Mouse (Mus musculus) left cerebral cortex, postnatal 25 days (tissue): Measurements from ENCODE around the gene Pithd1. TPM values are rescaled to one million over a fixed set of nuclear protein-coding genes. Genes with fewer than 3 reads are reported as not detected.
"Not testable (repeated sequence)": the region's sequence is repeated elsewhere in the genome, so short reads cannot be mapped to it uniquely, and the experiment has no call there.

Experiments
- DNase-seq, 2 experiments: peaks; one replicate each; pipeline ENCODE4 v3.0.0; 2022; ENCODE audit warnings: low spot score in 2 of 2, mixed read lengths in 1 of 2
- intact Hi-C: fragments of 180-260 bp; cut with DNase I; formaldehyde crosslinking; loops from one replicate; pipeline ENCODE4 v1.15.1; 2025
- total RNA-seq, 2 experiments: library from RNA; stranded (reverse); gene quantifications; 2 replicates each; pipeline ENCODE4 v1.2.3; 2021

The Pithd1 gene
- total RNA-seq, 2 experiments from 2014 or later = 82.1 to 84.3 TPM

DNA sequence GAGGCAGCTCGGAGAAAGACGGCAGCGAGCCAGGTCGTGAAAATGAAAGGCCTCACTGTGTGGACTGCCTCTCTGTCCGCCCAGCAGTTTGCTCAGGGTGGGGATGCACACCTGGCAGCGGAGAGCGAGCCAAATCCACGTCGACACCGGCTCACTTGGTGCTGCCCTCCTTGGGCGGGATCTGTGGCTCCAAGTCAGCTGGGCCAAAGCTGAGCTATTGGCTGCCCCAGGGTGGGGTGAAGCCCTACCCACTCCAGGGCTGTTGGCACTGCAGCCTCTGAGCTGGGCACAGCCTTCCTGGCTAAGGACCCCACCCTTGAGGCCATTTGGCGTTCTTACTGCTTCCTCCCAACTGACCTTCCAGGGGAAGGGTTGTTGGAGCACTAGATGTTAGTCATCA lies 22.6 kb downstream of the Pithd1 start:
- DNase-seq = peak in 1 of 2 experiments; percentile 65
- intact Hi-C loops = no loop called here

DNA sequence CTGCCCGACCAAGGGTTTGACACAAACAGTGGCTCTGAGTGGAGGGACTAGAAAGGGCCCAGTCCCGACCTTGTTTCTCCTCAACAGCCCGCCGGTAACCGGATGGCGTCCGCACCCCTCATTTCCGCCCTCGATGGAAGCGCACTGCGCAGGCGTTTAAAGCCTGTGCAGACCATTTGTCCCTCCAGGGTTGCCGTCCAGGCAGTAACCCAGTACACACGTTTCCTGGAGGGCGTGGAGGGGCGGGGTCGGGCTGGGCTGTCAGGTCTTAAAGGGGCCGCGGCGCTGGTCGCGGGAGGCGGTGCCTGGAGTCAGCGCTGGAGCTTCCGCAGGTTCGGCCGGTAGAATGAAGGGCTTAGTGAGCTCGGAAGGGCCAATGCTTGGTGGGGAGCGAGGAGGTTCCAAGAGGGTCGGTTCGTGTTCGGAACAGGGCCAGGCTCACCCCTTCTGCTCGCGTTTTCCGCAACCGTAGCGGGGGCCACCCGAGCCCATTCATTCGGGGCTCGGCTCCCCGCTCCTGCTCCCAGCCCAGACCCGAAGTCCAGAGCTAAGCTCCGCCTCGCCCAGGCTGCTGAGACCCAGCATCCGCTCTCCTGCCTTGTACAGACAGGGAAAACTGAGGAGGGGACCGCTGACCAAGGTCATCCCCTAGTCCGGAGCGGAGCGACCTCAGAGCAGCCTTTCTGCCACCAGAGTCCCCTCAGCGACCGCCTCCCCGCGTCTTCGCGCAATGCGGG lies 23.4 kb downstream of the Pithd1 start, which contains the start of gene Gale:
TSS of gene Gale (plus strand) at position 271 of the 737 bp plus-strand sequence.
- intact Hi-C loops = loop anchor here (1.0 kb wide), 1 partner anchor 9 kb away; the partner anchor contains the start of gene Lypla2
- DNase-seq = peak; percentile 93 to 97

GRCm38 (mm10) chr4:135962946-135963345 lies 24.1 kb downstream of the Pithd1 start:
- no peak for DNase-seq
- intact Hi-C loops = loop anchor here (1.0 kb wide), 1 partner anchor 9 kb away; the partner anchor contains the start of gene Lypla2

DNA sequence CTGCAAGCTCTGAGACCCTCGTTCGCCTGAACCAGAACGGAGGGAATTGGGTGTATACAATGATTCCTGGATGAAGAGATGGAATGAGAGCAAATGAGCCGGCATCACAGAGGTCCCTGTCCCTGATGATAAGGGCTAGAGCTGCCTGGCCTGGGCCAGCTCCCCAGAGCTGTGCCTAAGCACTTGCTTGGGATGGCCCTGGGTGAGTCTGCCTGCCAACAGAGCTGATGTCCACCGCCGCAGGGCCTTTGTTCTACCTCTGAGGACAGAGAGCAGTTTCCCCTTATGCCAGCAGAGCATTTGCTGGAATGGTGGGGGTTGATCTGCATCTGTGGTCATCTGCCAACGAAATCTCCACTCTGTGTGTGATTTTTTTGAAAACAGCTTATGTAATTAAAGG lies 24.9 kb downstream of the Pithd1 start:
- intact Hi-C loops = no loop called here
- no peak for DNase-seq

- intact Hi-C loops = loop anchor here (2.0 kb wide), 1 partner anchor 71 kb away; no protein-coding TSS in a partner anchor
- DNase-seq = no peak
Measured at GRCm38 (mm10) chr4:135961709-135962108, 25.4 kb downstream of the Pithd1 start.

DNA sequence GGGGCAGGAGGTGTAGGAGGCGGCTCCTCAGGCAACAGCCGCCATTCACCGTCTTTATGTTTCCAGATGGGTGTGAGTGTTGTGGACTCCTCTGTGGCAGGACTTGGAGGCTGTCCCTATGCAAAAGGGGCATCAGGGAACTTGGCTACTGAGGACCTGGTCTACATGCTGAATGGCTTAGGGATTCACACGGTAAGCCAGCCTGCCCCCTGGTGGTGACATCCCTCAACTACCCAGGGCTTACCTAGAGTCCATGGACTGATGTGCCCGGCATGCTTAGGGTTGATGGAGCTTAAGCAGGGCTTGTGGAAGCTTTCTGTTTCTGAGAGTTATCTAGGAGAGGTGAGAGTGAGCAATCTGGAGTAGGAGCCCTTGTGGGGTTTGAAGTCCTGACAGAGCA lies 26.3 kb downstream of the Pithd1 start:
- intact Hi-C loops = loop anchor here (2.0 kb wide), 1 partner anchor 70 kb away; no protein-coding TSS in a partner anchor
- peak; percentile 68 to 84 for DNase-seq

DNA sequence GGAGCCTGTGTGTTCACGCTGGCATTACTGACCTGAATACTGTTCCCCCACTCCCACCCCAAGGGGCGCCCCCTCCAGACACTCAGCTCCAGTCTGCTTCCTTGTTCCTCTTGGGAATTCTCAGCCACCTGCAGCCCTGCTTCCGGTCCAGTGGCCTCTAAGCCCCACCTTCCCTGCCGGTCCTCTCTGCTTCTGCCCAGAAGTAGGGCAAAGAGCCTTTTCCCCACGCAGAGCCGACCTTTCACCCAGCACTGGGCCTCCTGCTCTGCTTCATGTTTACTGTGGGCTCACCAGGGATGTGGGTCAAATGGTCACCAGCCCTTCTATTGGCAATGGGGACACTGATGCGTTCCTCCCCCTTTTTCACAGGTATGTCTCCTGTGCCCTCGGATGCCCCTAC lies 28.7 kb downstream of the Pithd1 start:
- DNase-seq = no peak
- intact Hi-C loops = no loop called here

GRCm38 (mm10) chr4:135955886-135956285 lies 31.2 kb downstream of the Pithd1 start:
- intact Hi-C loops = no loop called here
- DNase-seq = no peak

DNA sequence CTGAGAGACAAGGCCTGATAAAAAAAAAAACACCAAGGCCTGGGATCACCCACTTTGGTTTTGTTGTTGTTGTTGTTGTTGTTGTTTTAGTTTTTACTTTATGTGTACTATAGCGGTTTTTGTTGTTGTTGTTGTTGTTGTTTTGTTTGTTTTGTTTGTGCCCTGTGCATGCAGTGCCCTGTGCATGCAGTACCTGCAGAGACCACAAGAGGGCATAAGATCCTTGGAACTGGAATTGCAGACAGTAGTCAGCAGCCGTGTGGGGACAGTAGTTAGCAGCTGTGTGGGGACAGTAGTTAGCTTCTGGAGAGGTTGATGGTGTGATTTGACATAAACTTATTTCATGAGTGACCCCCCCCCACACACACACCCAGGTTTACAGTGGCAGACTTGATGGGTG lies 32.8 kb downstream of the Pithd1 start:
- DNase-seq = peak; percentile 64 to 67
- intact Hi-C loops = no loop called here

GRCm38 (mm10) chr4:135953179-135953578 lies 33.9 kb downstream of the Pithd1 start:
- DNase-seq = no peak

GRCm38 (mm10) chr4:135951505-135951904 lies 35.6 kb downstream of the Pithd1 start:
- no peak for DNase-seq
- intact Hi-C loops = no loop called here

More at GRCm38 (mm10) chr4:135953179-135953578, 33.9 kb downstream of the Pithd1 start:
- intact Hi-C loops = no loop called here

DNA sequence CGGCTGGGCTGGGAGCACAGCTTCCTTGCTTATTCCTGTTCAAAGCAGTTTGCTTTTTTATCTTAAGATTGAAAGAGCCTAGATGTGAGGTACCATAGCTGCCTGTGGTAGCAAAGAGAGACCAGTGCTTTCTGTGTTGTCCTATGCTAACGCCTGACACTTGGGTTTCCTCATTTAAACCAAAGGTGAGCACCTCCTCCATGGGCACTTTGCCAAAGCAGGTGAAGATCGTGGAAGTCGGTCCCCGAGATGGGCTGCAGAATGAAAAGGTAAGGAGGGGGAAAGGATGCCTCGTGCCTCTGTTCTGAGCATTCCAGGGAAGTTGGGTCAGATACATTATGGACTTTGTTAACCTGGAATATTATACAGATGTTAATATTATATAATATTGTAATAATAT lies 36.7 kb downstream of the Pithd1 start:
- intact Hi-C loops = no loop called here
- no peak for DNase-seq

DNA sequence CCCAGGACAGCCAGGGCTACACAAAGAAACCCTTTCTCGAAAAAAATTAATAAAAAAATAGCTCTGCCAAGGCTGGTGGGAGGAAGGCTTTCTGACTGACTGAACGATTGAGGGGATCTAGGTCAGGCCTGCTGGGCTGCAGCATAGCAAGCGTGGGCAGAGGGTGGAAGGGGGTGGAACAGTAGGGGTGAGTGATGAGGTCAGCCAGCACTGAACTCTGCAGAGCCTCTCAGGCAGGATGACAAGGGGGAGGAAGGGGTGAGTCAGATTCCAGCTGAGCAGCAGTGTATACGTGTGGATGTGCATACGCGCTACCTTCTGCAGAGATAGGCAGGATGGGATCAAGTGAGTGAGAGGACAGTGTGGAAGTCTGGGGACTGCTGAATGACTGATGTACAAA lies 37.2 kb downstream of the Pithd1 start:
- intact Hi-C loops = no loop called here

DNA sequence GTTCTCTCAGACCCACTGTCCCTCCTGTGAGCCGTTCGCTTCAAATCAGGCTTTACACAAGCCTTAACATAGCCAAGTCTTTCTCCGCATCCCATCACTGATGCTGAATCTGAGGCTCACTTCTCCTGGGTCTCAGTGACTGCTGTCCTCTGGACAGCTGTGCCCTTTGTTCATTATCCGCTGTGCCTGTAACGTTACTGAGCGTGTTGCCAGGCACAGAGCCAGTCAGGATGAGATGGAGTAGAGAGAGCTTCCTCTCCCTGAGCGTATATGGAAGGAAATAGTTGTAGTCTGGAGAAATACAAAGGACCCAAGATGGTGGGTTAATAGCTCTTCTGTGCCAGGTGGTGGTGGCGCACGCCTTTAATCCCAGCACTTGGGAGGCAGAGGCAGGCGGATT lies 37.6 kb downstream of the Pithd1 start:
- DNase-seq = no peak
- intact Hi-C loops = no loop called here

More for the DNA sequence above, 37.2 kb downstream of the Pithd1 start:
- DNase-seq = no peak

GRCm38 (mm10) chr4:135948142-135948541 lies 38.9 kb downstream of the Pithd1 start:
- intact Hi-C loops = no loop called here

GRCm38 (mm10) chr4:135946659-135947301 lies 40.3 kb downstream of the Pithd1 start:
- peak in 1 of 2 experiments; percentile 47 for DNase-seq
- intact Hi-C loops = no loop called here

More at GRCm38 (mm10) chr4:135948142-135948541, 38.9 kb downstream of the Pithd1 start:
- no peak for DNase-seq

GRCm38 (mm10) chr4:135946278-135946658 lies 40.8 kb downstream of the Pithd1 start, which contains the start of gene Hmgcl:
TSS of gene Hmgcl (plus strand) at chr4:135946448.
- intact Hi-C loops = no loop called here
- peak; percentile 93 to 97 for DNase-seq

- no peak for DNase-seq
- intact Hi-C loops = no loop called here
Measured at GRCm38 (mm10) chr4:135945706-135946105, 41.4 kb downstream of the Pithd1 start.

- intact Hi-C loops = no loop called here
- no peak for DNase-seq
Measured at GRCm38 (mm10) chr4:135943389-135943788, 43.7 kb downstream of the Pithd1 start.

- intact Hi-C loops = no loop called here
- DNase-seq = no peak
Measured at GRCm38 (mm10) chr4:135942193-135942592, 44.9 kb downstream of the Pithd1 start.

DNA sequence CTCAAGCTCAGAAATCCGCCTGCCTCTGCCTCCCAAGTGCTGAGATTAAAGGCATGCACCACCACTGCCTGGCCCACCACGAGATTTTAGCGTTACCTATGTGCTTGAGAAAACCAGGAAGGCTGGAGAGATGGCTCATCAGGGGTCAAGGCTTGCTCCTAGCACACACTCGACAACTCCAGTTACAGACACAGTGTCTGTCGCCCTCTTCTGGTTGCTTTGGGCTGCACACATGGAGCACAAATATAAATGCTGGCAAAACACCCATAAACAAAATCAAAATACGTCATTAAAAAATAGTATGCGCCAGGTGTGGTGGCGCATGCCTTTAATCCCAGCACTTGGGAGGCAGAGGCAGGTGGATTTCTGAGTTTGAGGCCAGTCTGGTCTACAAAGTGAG lies 46.0 kb downstream of the Pithd1 start:
- intact Hi-C loops, DNase-seq: not testable (repeated sequence)
